Mouse (Mus musculus): ENCODE results near the gene Asna1. TPM values are rescaled to one million over a fixed set of nuclear protein-coding genes. Genes with fewer than 3 reads are reported as not detected.

Asna1 gene
- total RNA-seq (2022), result 100 to 1,000 TPM; 126 to 130 (median 127) TPM

DNA sequence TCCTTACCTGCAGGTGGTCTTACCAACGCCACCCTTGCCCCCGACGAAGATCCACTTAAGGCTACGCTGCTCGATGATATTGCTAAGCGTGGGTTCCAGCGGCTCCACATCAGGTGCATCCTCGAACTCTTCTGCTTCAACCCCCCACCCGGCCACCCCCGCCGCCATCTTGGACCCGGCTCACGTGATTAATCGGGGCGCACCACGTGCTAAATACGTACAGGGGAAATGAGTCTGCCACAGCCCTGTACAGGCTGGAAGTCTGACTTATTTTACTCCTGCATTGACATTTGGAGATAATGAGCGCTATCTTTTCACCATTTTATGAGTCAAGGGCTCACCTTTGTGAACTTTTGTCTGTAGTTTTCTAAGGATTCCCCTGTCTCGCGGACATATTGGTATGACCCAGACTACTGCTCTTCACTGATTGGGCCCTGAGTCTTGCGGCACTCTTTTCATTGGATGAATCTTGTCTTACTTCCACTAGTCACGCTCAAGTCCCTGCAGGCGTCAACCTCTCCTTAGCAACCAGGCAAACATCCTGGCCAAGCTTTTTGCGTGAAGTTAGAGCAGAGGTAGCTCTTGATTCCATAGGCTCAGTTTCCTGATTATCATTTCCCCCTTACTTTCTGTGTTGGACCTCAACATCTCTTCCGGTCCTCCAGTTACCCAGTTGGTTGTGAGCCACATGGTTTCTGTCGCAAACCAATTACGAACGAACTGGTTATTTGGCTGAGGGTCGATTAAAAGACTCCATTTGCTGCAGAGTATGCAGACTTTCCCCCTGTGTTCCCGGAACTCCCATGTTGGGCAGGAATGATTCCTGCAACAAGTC is at the start of gene Asna1:
TSS of gene Asna1 (minus strand) at position 184 of the 835 bp plus-strand sequence.
- DNase-seq (ENCODE audit: low spot score in 2 of 2), result peak; percentile 76 to 87

DNA sequence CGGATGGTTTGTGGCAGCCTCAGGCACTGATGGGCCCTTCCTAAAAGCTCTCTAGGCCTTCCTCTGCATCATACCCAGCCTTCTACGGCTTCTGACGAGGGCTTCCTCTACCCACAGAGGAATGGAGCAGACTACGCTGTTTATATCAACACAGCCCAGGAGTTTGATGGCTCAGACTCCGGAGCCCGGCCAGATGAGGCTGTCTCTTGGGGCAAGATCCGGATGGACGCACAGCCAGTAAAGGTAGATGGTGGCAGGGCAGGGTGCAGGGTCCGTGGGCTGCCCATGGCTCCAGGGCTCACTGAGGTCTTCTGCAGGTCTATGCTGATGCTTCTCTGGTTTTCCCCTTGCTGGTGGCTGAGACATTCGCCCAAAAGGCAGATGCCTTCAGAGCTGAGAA is 49.5 kb upstream of the Asna1 start:
- no peak for DNase-seq (ENCODE audit: low spot score in 2 of 2)

GRCm38 (mm10) chr8:85074167-85074566 is 49.1 kb upstream of the Asna1 start:
- DNase-seq (ENCODE audit: low spot score in 2 of 2), result no peak

GRCm38 (mm10) chr8:85073041-85073612 is 48.0 kb upstream of the Asna1 start:
- DNase-seq (ENCODE audit: low spot score in 2 of 2), result no peak

- no peak for DNase-seq (ENCODE audit: low spot score in 2 of 2)
Measured at GRCm38 (mm10) chr8:85072364-85072929, 47.4 kb upstream of the Asna1 start.

DNA sequence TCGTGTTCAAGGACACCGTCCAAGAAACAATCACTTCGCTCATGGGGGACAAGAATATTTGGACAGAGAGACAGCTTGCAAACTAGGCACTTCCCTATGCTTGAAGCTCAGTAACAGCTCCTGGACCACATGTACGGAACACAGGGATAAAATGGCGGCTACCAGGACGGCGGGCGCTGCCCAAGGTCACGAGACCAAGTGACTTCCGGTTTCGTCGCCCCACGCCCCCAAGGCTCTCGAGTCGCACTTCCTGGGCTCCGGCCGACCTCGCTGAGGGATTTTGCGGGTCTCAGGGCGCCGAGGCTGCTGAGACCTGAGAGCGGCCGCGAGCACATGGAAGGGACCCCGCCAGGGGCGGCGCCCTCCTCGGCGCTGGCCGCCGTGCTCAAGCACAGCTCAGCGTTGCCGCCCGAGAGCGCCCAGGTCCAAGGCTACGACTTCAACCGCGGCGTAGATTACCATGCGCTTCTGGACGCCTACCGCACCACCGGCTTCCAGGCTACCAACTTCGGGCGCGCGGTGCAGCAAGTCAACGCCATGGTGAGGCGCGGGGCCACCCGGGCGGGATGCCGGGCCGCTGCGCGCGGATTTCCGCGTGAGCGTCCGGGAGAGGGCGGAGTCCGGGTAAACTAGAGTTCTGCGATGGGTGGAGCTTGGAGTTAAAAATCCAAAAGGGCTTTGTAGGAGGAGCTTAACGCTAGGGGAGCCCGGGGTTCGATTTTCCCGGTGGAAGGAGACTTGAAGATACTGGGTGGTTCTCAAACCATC is 46.6 kb upstream of the Asna1 start, which contains the start of gene Dhps:
TSS of gene Dhps (plus strand) at position 244 of the 768 bp plus-strand sequence.
- peak; percentile 79 to 91 for DNase-seq (ENCODE audit: low spot score in 2 of 2)

DNA sequence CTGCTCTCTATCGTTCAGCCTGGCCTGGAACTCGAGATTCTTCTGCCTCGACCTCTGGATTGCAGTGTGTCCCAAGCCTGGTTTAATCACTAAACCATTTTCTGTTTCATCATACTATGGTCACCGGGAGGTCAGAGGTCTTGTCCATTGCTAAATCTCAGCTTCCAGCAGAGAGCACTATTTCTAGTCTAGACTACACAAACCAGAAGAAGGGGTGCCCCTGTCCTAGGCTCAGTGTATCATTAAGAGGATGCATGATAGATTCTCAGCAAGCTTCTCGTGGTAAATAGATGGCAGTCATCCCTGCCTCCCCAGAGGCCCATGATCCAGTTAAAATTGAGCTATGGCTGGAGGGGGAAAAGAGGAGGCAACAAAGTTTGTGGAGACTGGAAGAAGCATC is 46.0 kb upstream of the Asna1 start:
- no peak for DNase-seq (ENCODE audit: low spot score in 2 of 2)

GRCm38 (mm10) chr8:85067982-85068381 is 42.9 kb upstream of the Asna1 start, which contains the start of gene Gm5741:
TSS of gene Gm5741 (minus strand) at chr8:85067982.
- no peak for DNase-seq (ENCODE audit: low spot score in 2 of 2)

DNA sequence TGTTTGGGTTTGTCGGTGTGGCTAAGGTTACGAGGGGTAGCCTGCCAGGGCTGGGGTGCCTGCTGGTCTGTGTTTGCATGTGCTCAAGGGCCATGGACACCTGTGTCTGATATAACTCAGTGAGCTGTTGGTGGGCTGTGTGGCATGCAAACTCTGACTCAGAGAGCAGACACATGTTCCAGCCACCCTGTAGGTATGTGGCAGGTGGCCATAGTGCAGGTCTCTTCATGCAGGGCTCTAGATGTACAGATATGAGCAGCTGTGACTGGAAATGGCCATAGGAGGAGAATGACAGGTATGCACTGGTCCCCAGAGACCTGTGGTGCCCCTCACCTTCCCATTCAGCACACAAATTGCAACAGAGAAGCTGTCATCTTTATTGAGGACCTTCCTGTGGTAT is 42.1 kb upstream of the Asna1 start:
- no peak for DNase-seq (ENCODE audit: low spot score in 2 of 2)

GRCm38 (mm10) chr8:85065213-85065612 is 40.1 kb upstream of the Asna1 start:
- DNase-seq (ENCODE audit: low spot score in 2 of 2), result no peak

- DNase-seq (ENCODE audit: low spot score in 2 of 2), result no peak
Measured at GRCm38 (mm10) chr8:85062603-85063002, 37.5 kb upstream of the Asna1 start.

DNA sequence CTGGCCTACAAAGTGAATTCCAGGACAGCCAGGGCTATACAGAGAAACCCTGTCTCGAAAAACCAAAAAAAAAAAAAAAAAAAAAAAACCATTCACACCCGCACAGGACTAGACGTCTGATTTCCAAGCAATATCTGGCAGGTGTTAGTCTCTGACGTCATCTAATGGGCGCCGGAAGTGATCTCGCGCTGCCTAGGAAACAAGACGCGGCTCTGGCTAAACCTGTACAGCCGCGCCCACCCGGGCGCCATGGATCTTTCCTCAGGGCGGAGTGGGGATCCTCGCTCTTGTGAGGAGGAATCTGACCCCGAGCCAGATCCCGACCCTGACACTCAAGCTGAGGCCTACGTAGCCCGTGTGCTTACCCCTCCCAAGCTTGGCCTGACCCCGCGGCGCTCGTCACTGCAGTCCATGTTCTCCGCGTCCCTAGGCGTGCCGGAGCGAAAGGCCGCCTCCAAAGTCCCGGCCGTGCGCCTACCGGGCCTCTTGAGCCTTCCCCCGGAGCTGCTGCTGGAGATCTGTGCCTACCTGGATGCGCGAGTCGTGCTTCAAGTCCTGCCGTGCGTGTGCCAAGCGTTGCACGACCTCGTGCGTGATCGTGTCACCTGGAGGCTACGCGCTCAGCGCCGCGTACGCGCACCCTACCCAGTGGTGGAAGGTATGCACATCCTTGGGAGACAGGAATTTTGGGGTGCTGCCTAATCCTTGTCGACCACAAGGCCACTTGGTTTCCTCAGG is 35.0 kb upstream of the Asna1 start, which contains the start of gene Fbxw9:
TSS of gene Fbxw9 (plus strand) at position 177 of the 738 bp plus-strand sequence.
- peak; percentile 84 to 91 for DNase-seq (ENCODE audit: low spot score in 2 of 2)

DNA sequence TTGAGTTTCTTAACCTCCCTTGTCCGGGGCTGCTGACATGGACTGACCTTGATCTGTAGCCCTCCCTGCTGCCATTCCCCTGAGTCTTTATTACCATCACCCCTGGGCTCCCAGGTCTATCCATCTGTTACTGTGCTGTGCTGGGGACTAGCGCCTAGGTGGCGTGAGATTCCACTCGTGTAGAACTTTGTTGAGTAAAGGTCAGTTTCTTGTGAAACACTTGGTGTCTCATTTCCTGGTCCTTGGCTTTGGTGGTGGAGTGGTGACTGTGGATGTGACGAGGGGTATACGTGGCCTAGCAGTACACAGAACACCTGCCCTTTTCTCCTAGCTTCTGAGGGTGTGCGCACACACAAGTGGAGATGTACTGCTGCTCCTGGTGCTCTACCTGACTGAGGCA is 32.3 kb upstream of the Asna1 start:
- DNase-seq (ENCODE audit: low spot score in 2 of 2), result no peak

DNA sequence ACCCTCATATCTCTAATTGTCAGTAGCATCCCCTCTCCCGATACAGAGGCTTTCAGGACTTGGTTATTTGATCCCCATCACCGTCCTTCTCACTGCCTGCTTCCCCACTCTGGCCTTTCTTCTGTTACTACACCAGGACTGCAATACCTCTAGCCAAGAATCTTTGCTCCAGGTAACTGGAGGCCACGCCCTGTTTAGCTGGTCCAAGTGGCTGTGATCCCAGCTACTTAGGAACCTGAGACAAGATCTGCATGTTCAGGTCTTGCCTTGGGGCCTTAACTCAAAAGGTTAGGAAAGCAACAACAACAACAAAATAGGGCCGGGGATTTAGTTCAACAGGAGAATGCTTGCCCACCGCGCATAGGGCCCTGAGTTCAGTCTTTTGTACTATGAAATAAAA is 18.5 kb upstream of the Asna1 start:
- no peak for DNase-seq (ENCODE audit: low spot score in 2 of 2)

DNA sequence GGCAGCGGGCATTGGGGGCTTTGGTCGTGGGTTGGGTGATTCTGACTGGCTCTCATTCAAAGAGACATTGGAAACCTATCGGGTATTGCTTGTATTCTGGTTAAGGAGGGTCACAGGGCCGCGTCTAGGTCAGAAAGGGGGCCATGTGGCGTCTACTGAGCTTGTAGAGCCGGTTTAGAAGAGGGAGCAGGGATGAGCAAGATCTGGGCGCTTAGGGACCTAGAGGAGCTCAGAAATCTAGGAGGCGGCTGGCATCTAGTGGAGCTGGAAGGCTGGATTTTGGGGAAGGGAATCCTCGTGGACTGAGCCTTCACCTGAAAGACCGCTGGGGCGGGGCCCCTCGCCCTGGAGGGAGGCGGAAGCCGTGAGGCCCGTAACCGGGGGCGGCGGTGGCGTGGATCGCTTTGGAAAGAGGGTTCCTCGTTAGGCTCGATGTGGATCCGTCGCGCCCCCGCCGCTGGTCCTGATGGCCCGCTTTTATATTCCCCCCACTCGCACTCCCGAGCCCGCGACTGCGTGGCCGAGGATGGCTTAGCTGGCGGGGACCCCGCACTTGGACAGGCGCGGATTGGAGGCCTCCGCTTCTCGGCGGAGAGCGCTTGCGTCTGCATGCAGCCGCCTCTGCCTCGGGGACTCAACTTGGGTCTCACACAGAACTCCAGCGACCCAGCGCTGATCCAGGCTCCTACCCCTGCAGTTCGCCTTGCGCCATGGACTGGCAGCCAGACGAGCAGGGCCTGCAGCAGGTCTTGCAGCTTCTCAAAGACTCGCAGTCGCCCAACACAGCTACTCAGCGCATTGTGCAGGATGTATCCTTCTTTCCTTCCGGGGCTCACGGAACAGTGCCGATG is 12.8 kb upstream of the Asna1 start:
- peak; percentile 57 to 59 for DNase-seq (ENCODE audit: low spot score in 2 of 2)

DNA sequence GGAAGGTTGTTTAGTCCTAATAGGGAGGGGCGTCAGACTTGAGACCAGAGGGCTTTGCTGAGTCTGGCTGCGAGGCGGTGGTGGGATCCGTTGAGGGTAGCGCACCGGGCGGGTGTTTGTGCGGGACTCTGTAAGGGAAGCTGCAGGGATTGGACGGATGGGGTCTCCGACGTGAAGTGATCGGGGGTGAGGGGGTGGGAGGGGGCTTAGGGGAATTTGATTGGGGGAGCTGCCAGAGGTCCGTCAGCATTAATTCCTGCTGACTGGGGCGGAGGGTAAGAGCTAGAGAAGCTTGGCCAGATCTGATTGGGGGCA is 12.2 kb upstream of the Asna1 start:
- no peak for DNase-seq (ENCODE audit: low spot score in 2 of 2)

DNA sequence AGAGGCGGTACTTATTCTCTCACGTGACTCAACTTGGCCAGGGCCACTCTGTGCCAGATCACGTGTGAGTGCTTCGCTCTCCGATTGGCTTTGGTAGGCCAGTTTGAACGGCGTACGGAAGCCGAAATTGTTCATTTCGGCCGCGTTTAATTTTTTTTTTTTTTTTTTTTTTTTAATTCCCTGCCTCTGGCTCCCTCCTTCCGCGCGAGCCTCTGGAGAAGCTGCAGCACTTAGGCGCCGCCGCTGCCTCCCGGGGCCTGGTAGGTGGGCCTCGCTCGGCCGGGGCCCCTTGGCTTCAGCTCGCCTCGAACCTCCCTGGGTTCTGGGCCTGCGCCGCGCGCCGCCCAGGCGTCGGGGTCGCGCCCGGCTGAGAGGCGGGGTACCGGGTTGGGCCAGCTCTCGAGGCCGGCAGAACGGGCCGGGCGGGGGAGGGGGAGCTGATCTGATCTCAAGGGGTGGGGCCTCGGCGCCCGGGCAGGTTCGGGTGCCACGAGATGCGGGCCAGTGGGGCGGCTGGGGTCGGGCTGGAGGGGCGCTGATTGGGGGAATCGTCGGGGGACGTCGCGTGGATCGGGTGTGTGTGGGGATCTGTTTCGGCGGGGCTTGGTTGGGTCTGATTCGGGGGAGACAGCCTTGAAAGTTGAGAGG is 11.8 kb upstream of the Asna1 start, which contains the start of gene Tnpo2:
TSS of gene Tnpo2 (plus strand) at position 198 of the 648 bp plus-strand sequence.
- DNase-seq (ENCODE audit: low spot score in 2 of 2), result peak; percentile 72 to 95

DNA sequence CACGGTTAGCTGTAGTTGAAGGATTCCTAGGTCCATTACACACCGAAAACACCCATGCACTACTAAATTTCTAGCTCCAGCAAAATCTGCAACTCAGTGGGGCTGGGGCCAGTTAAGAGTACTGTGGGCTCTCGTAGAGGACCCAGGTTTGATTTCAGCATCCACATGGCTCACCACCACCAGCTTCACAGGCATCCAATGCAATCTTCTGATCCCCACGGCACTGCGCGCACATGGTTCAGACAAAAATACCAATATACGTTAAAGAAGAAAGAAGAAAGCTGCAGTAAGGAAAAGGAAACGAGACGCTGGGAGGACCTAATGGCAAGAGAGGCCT is 11.3 kb upstream of the Asna1 start:
- DNase-seq (ENCODE audit: low spot score in 2 of 2), result no peak

- DNase-seq (ENCODE audit: low spot score in 2 of 2), result no peak
Measured at GRCm38 (mm10) chr8:85035728-85036310, 10.7 kb upstream of the Asna1 start.
